Mouse (Mus musculus): Measurements from ENCODE around the gene Casc3.
"Not testable (repeated sequence)": the region's sequence is repeated elsewhere in the genome, so short reads cannot be mapped to it uniquely, and the experiment has no call there.

The Casc3 gene

GRCm38 (mm10) chr11:98789219-98789807 is 15.4 kb upstream of the Casc3 start:
- no peak for DNase-seq (ENCODE audit: low read depth, low spot score)

GRCm38 (mm10) chr11:98789824-98790223 is 14.9 kb upstream of the Casc3 start:
- DNase-seq (ENCODE audit: low read depth, low spot score) = no peak

- no peak for DNase-seq (ENCODE audit: low read depth, low spot score)
These were observed 14.0 kb upstream of the Casc3 start for GRCm38 (mm10) chr11:98790631-98791205.

GRCm38 (mm10) chr11:98791448-98791847 is 13.3 kb upstream of the Casc3 start:
- no peak for DNase-seq (ENCODE audit: low read depth, low spot score)

GRCm38 (mm10) chr11:98792081-98792480 is 12.6 kb upstream of the Casc3 start:
- DNase-seq (ENCODE audit: low read depth, low spot score) = no peak

GRCm38 (mm10) chr11:98794469-98795014 is 10.2 kb upstream of the Casc3 start:
- peak; percentile 89 for DNase-seq (ENCODE audit: low read depth, low spot score)

GRCm38 (mm10) chr11:98795015-98795713 is 9.5 kb upstream of the Casc3 start, which contains the start of gene Msl1:
TSS of gene Msl1 (plus strand) at chr11:98795516.
- DNase-seq (ENCODE audit: low read depth, low spot score) = peak; percentile 92

- DNase-seq (ENCODE audit: low read depth, low spot score) = peak; percentile 51
These were observed 8.8 kb upstream of the Casc3 start for GRCm38 (mm10) chr11:98795714-98796514.

- DNase-seq (ENCODE audit: low read depth, low spot score) = peak; percentile 85
These were observed 8.0 kb upstream of the Casc3 start for GRCm38 (mm10) chr11:98796515-98797216.

GRCm38 (mm10) chr11:98797306-98797705 is 7.4 kb upstream of the Casc3 start:
- peak; percentile 48 for DNase-seq (ENCODE audit: low read depth, low spot score)

- DNase-seq (ENCODE audit: low read depth, low spot score) = peak; percentile 65
These were observed 6.8 kb upstream of the Casc3 start for GRCm38 (mm10) chr11:98797909-98798308.

GRCm38 (mm10) chr11:98808417-98808816 is 3.7 kb downstream of the Casc3 start:
- DNase-seq (ENCODE audit: low read depth, low spot score) = no peak

GRCm38 (mm10) chr11:98809457-98810290 is 5.0 kb downstream of the Casc3 start:
- DNase-seq (ENCODE audit: low read depth, low spot score) = peak; percentile 100

GRCm38 (mm10) chr11:98810686-98811085 is 6.0 kb downstream of the Casc3 start:
- DNase-seq (ENCODE audit: low read depth, low spot score) = no peak

GRCm38 (mm10) chr11:98816706-98817239 is 12.1 kb downstream of the Casc3 start:
- no peak for DNase-seq (ENCODE audit: low read depth, low spot score)

GRCm38 (mm10) chr11:98820968-98821367 is 16.3 kb downstream of the Casc3 start:
- no peak for DNase-seq (ENCODE audit: low read depth, low spot score)

- not testable (repeated sequence) for DNase-seq (ENCODE audit: low read depth, low spot score)
These were observed 21.4 kb downstream of the Casc3 start for GRCm38 (mm10) chr11:98826071-98826470.

GRCm38 (mm10) chr11:98827877-98828276 is 23.2 kb downstream of the Casc3 start:
- no peak for DNase-seq (ENCODE audit: low read depth, low spot score)

- peak; percentile 71 for DNase-seq (ENCODE audit: low read depth, low spot score)
These were observed 24.5 kb downstream of the Casc3 start for GRCm38 (mm10) chr11:98829091-98829775.

Data from brain, adult 2 months (tissue).